Mouse (Mus musculus): Measurements from ENCODE around the gene Pex6.

Gene Pex6

DNA sequence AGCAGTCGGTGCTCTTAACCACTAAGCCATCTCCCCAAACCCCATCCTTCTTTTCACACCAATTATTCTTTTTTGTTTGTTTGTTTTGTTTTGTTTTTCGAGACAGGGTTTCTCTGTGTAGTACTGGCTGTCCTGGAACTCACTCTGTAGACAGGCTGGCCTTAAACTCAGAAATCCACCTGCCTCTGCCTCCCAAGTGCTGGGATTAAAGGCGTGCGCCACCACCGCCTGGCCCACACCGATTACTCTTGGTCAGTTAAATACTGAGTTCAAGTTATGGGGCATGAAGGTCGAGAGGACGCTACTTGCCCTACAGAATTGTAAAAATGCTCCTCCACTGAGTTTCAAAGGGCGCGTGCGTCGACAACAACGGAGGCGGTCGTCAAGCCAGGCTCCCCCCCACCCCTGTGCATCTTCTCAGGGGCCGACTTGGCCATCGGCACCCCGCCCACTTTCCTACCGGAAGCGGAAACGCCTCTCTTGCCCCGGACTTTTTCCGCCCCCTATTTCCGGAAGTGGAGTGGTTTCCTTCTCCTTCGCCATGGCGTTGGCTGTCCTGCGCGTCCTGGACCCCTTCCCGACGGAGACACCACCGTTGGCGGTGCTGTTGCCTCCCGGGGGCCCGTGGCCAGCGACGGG lies at the start of gene Pex6:
Gene Pex6, plus strand, starts transcription at position 505 of the 639 bp plus-strand sequence.
- peak; percentile 91 for DNase-seq (ENCODE audit: low spot score)

DNA sequence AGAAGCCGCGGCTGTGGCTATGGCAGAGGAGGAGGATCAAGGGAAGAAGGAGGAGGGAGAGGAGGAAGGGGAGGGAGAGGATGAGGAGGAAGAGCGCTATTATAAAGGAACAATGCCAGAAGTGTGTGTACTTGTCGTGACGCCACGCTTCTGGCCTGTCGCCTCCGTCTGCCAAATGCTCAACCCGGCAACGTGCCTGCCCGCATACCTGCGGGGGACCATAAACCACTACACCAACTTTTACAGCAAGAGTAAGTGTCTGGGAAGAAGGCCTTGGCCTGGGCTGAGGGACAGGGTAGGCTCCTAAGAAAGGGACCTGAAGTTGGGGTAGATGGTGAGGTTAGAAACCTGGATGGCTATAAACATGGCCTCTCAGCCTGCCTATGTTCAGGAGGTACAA lies 49.3 kb upstream of the Pex6 start:
- no peak for DNase-seq (ENCODE audit: low spot score)

DNA sequence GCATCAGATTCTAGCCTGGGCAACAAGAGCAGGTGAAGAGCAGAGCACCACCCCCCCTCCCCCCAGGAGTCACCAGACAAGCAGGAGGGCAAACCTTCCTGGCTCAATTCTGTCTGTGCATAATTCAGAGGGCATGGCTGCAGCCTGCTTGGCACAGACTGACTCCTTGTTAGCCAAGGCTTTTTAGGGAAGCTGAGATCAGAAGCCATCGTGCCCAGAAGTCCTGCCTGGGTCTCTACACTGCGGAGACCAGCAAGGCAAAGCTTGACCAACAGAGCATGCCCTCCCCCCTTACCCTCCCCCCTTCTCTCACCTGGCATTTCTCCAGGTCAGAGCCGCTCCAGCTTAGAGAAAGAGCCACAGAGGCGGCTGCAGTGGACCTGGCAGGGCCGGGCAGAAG lies 48.5 kb upstream of the Pex6 start:
- no peak for DNase-seq (ENCODE audit: low spot score)

DNA sequence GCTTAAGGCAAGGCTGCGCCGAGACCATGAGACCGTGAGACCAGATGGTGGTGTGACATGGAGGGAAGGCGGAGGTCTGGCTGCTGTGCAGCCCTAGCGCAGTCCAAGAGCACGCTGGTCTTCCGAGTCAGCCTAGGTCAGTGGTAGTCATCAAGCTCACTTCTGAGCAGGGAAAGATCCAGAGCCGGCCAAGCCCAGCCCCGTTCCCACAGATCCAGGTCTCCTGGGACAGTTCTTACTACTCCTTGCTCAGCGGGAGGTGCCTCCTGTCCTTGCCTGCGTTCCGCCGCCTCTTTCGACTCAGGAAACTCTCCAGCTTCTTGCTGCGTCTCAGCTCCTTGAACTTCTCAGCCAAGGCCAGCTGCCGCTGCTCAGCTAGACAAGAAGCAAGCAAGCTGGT lies 43.6 kb upstream of the Pex6 start:
- no peak for DNase-seq (ENCODE audit: low spot score)

GRCm38 (mm10) chr17:46669911-46670310 lies 41.4 kb upstream of the Pex6 start:
- DNase-seq (ENCODE audit: low spot score) = no peak

DNA sequence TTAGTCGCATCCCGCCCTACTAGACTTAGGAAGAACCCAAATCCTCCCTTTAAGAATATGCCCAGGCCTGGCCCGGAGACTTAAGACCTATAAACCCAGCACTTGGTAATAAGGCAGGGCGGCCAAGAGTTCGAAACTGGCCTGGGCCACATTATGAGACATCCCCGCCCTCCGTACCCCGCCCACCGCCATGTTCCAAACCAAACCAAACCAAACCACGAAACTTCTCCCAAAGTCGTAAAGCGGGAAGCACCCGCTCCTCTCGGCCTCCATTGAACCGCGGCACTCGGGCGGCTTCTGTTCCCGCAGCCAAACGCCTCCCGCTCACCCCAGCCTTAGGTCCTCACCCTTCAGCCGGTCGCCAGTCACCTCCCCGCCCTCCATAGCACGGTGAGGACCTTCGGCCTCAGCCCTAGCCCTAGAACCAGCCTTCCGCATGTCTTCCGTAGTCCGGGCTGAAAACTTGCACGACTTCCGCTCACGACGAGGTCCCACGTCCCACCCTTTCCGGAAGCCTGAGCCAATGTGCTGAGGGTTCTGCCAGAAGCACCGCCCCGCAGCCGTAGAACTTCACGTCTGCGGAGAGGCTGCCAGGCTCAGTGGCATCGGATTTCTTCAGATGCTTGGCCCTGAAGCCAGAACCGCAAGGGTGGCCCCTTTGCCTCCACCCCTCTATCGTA lies 37.3 kb upstream of the Pex6 start, which contains the start of gene Rrp36:
Gene Rrp36, minus strand, starts transcription at position 503 of the 680 bp plus-strand sequence.
- peak; percentile 89 for DNase-seq (ENCODE audit: low spot score)

GRCm38 (mm10) chr17:46674530-46675283 lies 36.6 kb upstream of the Pex6 start:
- DNase-seq (ENCODE audit: low spot score) = no peak

DNA sequence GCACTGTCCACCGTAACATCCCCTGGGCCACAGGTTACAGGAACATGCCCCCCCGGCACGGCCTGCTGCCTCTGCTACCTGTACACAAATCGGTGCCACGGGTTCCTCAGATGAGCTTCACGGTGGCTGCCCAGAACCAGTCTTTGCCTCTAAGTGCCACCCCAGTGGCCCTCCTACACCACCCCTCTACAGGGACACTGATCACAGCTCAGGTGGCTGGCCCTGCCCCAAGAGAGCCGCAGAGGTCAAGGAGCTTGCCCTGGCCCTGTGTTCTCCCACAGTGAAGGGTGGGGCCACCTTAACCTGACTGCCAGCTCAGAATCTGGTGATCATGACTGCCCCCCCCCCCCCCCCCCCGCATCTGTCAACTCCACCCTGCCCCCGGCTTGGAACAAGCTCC lies 32.8 kb upstream of the Pex6 start, which contains the start of gene Mea1:
Gene Mea1, plus strand, starts transcription at position 378 of the 400 bp plus-strand sequence.
- DNase-seq (ENCODE audit: low spot score) = no peak

DNA sequence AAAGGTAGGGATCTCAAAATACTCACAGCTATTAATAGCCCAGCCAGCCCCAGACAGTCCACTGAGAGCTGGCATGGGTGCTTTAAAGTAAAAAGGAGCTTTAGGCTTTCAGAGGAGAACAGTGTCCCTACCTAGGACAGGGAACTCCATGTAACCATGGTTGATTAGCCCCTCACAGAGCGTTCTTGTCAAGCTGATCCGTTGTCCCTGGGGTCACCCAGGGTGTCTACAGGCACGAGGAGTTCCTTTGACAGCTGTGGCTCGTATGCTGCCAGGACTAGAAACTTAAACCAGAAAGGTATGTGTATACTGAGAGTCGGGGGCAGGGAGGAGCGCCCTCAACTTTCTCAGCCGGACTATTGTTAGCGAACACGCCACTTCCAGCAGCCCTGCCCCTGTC lies 32.4 kb upstream of the Pex6 start:
- DNase-seq (ENCODE audit: low spot score) = no peak

GRCm38 (mm10) chr17:46679843-46680759 lies 31.2 kb upstream of the Pex6 start:
- DNase-seq (ENCODE audit: low spot score) = peak; percentile 37

GRCm38 (mm10) chr17:46680760-46681373 lies 30.4 kb upstream of the Pex6 start, which contains the start of gene Klhdc3:
Gene Klhdc3 (minus strand): TSS chr17:46680914.
- DNase-seq (ENCODE audit: low spot score) = peak; percentile 97

DNA sequence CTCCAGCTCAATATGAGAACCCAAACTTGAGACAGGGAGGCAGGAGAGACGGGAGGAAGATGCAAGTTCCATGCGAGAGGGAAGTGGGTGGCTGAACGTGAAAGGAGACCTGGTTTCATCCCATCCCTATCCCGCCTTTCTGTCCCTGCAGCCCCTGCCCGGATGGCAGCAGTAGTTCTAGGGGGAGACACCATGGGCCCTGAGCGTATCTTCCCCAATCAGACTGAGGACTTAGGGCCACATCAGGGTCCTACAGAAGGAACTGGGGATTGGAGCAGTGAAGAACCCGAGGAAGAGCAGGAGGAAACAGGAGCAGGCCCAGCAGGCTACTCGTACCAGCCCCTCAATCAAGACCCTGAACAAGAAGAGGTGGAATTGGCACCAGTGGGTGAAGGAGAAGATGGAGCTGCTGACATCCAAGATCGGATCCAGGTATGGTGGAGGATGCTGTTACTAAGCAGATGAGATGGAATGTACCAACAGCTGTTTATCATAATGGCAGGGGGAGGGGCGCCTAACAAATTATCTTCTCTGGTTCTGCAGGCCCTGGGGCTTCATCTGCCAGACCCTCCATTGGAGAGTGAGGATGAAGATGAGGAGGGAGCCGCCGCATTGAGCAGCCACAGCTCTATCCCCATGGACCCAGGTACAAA lies 29.7 kb upstream of the Pex6 start:
- DNase-seq (ENCODE audit: low spot score) = no peak

- no peak for DNase-seq (ENCODE audit: low spot score)
These were observed 28.4 kb upstream of the Pex6 start for GRCm38 (mm10) chr17:46682654-46683389.

DNA sequence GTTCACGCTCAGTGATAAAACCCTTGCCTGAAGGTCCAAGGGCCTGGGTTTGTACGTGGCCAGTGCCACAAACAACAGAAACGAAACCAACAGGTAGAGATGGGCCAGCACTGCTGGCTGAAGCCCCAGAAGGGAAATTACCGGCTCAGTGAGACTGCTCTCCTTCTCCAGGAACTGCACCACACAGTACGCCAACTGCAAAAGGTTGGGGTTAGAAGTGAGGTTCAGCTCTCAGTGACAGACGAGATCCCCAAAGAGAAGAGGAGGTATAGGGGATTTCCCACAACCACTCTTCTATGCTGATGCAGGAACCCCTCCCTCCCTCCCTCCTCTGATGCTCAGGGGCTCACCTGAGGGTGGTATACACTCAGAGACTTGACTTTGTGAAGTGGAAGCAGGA lies 25.4 kb upstream of the Pex6 start:
- no peak for DNase-seq (ENCODE audit: low spot score)

- no peak for DNase-seq (ENCODE audit: low spot score)
These were observed 20.6 kb upstream of the Pex6 start for GRCm38 (mm10) chr17:46690665-46691064.

- DNase-seq (ENCODE audit: low spot score) = no peak
These were observed 19.9 kb upstream of the Pex6 start for GRCm38 (mm10) chr17:46691390-46691789.

DNA sequence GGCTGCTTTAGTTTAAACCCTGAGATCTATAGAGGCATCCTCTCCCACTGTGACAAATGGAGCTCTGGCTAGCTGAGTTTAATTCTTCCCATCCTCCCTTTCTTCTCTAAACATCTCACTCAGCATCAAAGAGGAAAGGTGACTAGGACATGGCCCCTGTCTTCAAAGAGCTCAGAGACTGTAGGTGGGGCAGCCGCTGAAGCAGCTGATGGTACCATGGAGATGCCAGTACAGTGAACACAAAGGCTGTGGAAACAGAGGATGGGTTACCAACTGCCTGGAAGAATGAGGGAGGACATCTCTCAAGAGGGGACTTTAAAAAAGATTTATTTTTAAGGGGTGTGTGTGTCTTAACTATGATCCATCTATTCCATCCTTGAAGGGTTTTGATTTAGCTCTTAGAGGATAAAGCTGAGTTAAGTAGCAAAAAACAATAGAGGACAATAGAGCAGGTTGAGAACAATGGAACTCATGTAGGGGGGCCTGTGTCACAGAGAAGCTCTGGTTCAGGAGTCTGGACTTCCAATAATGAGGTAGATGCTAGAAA lies 16.7 kb upstream of the Pex6 start:
- DNase-seq (ENCODE audit: low spot score) = no peak

- no peak for DNase-seq (ENCODE audit: low spot score)
These were observed 12.7 kb upstream of the Pex6 start for GRCm38 (mm10) chr17:46698515-46698914.

DNA sequence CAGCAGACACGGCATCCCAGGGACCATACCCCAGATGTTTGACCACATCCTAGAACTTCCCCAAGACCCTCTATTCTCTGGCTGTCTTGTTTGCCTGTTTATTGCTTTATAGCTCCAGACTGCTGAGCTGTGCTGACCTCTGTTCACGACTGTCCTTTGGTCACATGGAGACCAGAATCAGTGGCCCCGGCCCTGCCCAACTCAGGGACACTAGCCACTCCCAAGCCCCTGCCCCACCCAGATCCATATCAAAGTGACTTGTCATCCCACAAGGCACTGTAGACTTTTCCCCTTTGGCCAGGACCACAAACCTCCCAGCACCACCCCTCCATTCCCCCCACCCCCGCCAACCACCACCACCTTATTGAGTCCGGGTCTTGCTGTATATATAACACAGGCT lies 12.0 kb upstream of the Pex6 start:
- DNase-seq (ENCODE audit: low spot score) = no peak

DNA sequence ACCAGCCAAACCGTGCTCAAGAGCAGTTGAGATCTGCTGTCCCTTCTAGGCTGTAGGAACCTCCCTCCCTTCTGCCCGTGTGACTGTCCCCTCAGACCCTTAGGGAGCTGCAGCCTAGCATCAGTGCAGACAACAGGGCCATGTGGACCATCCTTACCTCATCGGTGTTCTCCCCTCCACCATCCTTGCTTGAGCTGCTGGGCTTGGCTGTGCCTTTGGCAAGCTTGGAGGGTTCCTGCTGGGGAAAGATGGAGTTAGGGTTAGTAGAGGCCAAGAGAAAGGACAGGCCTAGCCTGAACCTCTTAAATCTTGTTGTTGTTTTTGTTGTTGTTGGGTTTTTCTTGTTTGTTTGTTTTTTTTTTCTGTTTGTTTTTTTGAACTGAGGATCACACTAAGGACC lies 11.4 kb upstream of the Pex6 start:
- DNase-seq (ENCODE audit: low spot score) = no peak

Data from T-cell, adult 2 months (primary cell).